Mouse (Mus musculus) liver, embryonic 16.5 days (tissue): ENCODE data around the gene Ubqlnl. TPM values are rescaled to one million over a fixed set of nuclear protein-coding genes. Genes with fewer than 3 reads are reported as not detected.

Experiments used
- ATAC-seq: fragments of 200-750 bp; cut with Nextera tagmentation; 2 replicates; pipeline ENCODE4 v1.8.0; 2017; ENCODE audit warnings: low read depth, mild to moderate bottlenecking, moderate number of reproducible peaks, moderate library complexity
- H3K27ac ChIP-seq: fragments of 300-500 bp; sonication (generic); 2 replicates; pipeline ENCODE4 v1.5.1; 2014; ENCODE audit warnings: mild to moderate bottlenecking, low read length
- H3K27me3 ChIP-seq: fragments of 300-500 bp; sonication (generic); 2 replicates; pipeline ENCODE4 v1.6.1; 2014; ENCODE audit warnings: low read depth, low read length, mixed read lengths; ENCODE audit not compliant: control insufficient read depth, insufficient read depth
- H3K36me3 ChIP-seq: fragments of 300-500 bp; sonication (generic); 2 replicates; pipeline ENCODE4 v1.6.1; 2014; ENCODE audit warnings: mild to moderate bottlenecking; ENCODE audit not compliant: control insufficient read depth, insufficient read depth
- H3K4me1 ChIP-seq: fragments of 300-500 bp; sonication (generic); 2 replicates; pipeline ENCODE4 v1.6.1; 2014; ENCODE audit warnings: low read depth, low read length, mixed read lengths; ENCODE audit not compliant: control insufficient read depth
- H3K4me2 ChIP-seq: fragments of 300-500 bp; sonication (generic); 2 replicates; pipeline ENCODE4 v1.6.1; 2014; ENCODE audit warnings: low read depth, low read length, mixed read lengths
- H3K4me3 ChIP-seq: fragments of 300-500 bp; sonication (generic); 2 replicates; pipeline ENCODE4 v1.5.1; 2014; ENCODE audit warnings: low read depth, mild to moderate bottlenecking, low read length
- H3K9ac ChIP-seq: fragments of 300-500 bp; sonication (generic); 2 replicates; pipeline ENCODE4 v1.6.1; 2014; ENCODE audit warnings: low read depth, low read length
- H3K9me3 ChIP-seq: fragments of 300-500 bp; sonication (generic); replicated peaks from 2 replicates; pipeline ENCODE4 v1.6.1; 2016; ENCODE audit warnings: low read length; ENCODE audit not compliant: control insufficient read depth
- WGBS: fragments of 180-500 bp; shearing (Covaris S2); extraction: QIAGEN DNeasy Blood & Tissue Kit; methylation state at CpG from one replicate; pipeline ENCODE4 v1.1.7; 2014; ENCODE audit not compliant: insufficient replicate concordance; 5-methylcytosine and 5-hydroxymethylcytosine counted together
- polyA plus RNA-seq: library from polyadenylated mRNA; unstranded; fragments of >200 nt; fragmentation: Nextera tagmentation; extraction: Ambion mirVana; gene quantifications from 2 replicates; pipeline ENCODE4 v1.2.1, GENCODE M21; 2015

Ubqlnl gene
- not detected in 2 replicates for polyA plus RNA-seq

DNA sequence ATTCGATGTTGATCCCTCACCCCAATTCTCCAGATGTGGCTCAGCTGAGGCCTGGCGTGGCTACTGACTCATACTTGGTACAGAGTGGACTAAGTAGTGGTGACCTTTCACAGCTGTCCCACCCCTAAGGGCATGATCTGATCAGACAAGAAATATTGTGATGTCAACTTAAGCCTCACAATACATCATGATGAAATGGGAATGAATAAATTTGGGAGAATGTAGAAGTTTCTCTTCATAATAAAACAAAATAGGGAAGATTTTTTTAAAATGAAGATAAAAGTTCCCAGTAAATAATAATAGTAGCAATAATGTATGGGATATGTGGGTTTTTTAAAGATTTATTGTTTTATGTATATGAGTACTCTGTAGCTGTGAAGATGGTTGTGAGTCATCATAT lies at the start of gene Ubqlnl:
Ubqlnl (minus strand) TSS at position 101 of the 400 bp plus-strand sequence.
- 72% methylated on average over 2 of the region's 2 CpGs for WGBS
- no peak for ATAC-seq
- H3K4me3 ChIP-seq, result no peak within 1 kb of the TSS
- no peaks in the 10 kb centered on the region for H3K36me3 ChIP-seq
- no peaks in the 10 kb centered on the region for H3K9me3 ChIP-seq
- no peak within 1 kb of the TSS for H3K4me2 ChIP-seq
- H3K9ac ChIP-seq, result no peak within 1 kb of the TSS
- H3K27me3 ChIP-seq, result no peaks in the 10 kb centered on the region
- H3K4me1 ChIP-seq, result no peaks in the 10 kb centered on the region
- H3K27ac ChIP-seq, result no peak within 1 kb of the TSS

DNA sequence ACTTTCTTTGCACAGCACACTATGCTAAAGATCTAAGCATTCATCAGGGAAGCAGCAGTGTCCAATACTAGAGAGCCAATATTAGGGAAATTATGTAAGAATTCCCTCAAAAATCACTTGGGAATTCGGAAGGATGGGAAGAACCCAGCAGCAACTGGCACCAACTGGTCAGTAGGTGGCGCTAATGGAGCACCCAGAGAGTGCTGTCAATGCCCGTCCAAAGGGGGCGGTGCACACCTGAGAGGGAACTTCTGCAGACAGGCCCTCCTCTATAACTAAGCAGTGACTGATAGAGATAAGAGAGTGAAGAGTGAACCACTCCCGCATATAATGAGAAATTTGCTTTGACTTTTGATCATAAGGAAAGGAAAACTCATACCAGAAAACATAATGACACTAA lies 49.5 kb upstream of the Ubqlnl start:
- ATAC-seq, result peak; percentile 60; the same call in 1 of the 2 replicates
- Histone ChIP-seq H3K9me3 (no peaks in the 10 kb centered on the region), H3K9ac (no peak overlapping the region), H3K4me3 (no peak overlapping the region), H3K4me2 (no peak overlapping the region), H3K27ac (no peak overlapping the region), H3K36me3 (no peaks in the 10 kb centered on the region), H3K27me3 (no peaks in the 10 kb centered on the region), H3K4me1 (no peaks in the 10 kb centered on the region)
- WGBS, result 2% methylated on average over 5 of the region's 5 CpGs

DNA sequence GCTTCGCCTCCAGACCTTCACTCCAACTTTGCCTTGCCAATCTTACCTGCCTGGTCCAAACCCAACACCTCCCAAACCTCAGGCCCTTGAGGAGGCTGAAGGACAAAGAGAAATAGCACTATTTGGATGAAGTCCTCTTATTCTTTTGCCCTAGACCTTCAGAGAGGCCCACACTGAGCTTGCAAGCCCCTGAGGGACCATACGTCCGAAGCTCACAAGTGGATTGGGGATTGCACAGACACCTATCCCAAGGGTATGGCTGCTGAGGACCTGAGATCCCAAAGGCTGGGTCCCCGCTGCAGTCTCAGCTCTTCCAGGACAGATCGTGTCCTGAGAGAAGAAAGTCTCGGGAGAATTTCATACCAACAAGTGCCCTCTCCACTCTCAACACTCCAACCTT lies 45.5 kb upstream of the Ubqlnl start, which contains the start of gene Olfr649:
Olfr649 (minus strand) TSS at position 101 of the 400 bp plus-strand sequence.
- no peak within 1 kb of the TSS for H3K27ac ChIP-seq
- no peaks in the 10 kb centered on the region for H3K27me3 ChIP-seq
- no peaks in the 10 kb centered on the region for H3K9me3 ChIP-seq
- no peak for ATAC-seq
- H3K4me1 ChIP-seq, result no peaks in the 10 kb centered on the region
- no peak within 1 kb of the TSS for H3K4me2 ChIP-seq
- no peaks in the 10 kb centered on the region for H3K36me3 ChIP-seq
- no peak within 1 kb of the TSS for H3K9ac ChIP-seq
- WGBS, result 65% methylated on average over 6 of the region's 6 CpGs
- no peak within 1 kb of the TSS for H3K4me3 ChIP-seq

DNA sequence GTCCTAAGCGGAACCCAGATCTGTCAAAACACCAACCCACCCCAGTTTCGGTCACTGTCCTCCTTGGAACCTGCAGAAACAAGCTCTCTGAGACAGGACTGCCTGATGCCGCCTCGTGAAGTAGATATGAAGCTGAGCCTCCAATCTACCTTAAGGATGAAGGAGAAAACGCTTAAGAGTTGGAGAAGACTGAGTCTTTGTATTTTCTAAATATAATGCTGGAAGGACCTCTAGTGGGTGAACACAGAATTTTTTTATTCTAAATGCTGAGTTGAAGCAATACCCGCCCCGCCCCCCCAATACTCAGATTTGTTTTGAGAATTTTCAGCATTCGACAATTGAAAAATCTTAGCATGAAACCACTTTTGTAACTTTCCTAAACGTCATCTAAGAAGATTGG lies 40.9 kb upstream of the Ubqlnl start:
- 29% methylated on average over 9 of the region's 9 CpGs for whole genome bisulfite sequencing
- no peak for ATAC-seq
- Histone ChIP-seq H3K36me3 (no peaks in the 10 kb centered on the region), H3K4me3 (no peak overlapping the region), H3K4me2 (no peak overlapping the region), H3K9me3 (no peaks in the 10 kb centered on the region), H3K27me3 (no peaks in the 10 kb centered on the region), H3K27ac (no peak overlapping the region), H3K4me1 (no peaks in the 10 kb centered on the region), H3K9ac (no peak overlapping the region)

DNA sequence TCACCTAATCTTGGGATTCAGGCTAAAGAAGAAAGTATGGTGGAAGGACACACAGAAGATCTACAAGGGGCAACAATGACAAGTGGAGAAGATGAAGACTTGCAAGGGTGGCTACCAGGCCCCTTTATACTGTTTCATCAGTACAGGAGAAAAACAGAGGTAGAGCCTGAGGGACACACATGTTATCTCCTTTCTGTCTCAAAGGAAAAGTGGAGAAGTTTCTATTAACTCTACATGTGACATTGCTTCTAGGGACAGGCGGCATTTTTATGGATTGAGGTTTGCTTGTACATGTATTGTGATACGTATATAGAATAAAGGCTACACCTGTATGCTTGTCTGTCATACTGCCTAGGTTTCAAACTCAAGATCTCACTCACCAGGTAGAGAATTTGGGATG lies 32.9 kb upstream of the Ubqlnl start, which contains the start of gene Olfr648:
Olfr648 (minus strand) TSS at position 101 of the 400 bp plus-strand sequence.
- Histone ChIP-seq H3K4me1 (no peaks in the 10 kb centered on the region), H3K9ac (no peak within 1 kb of the TSS), H3K9me3 (no peaks in the 10 kb centered on the region), H3K27me3 (no peaks in the 10 kb centered on the region), H3K4me2 (no peak within 1 kb of the TSS), H3K36me3 (no peaks in the 10 kb centered on the region), H3K4me3 (no peak within 1 kb of the TSS), H3K27ac (no peak within 1 kb of the TSS)
- 69% methylated on average over 2 of the region's 2 CpGs for WGBS
- no peak for ATAC-seq

DNA sequence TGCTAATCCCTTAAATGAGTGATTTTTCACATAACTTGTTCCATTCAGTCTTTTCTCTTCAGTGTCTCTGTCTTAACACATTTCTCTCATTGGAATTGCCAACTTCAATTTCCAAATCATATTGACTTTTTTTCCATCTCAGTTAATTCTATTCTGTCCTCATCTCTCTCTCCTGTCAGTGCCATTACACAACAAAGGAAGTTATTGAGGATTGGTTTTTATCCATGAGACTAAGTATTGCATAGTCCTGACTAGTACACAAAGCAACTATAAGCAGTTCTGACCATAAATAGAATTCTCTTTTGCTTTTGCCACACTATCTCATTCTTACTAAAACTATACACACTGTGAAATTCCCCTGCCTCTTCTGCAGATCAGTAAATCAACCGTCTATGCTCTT lies 28.7 kb upstream of the Ubqlnl start:
- 54% methylated on average over 1 of the region's 1 CpGs for WGBS
- ATAC-seq, result no peak

DNA sequence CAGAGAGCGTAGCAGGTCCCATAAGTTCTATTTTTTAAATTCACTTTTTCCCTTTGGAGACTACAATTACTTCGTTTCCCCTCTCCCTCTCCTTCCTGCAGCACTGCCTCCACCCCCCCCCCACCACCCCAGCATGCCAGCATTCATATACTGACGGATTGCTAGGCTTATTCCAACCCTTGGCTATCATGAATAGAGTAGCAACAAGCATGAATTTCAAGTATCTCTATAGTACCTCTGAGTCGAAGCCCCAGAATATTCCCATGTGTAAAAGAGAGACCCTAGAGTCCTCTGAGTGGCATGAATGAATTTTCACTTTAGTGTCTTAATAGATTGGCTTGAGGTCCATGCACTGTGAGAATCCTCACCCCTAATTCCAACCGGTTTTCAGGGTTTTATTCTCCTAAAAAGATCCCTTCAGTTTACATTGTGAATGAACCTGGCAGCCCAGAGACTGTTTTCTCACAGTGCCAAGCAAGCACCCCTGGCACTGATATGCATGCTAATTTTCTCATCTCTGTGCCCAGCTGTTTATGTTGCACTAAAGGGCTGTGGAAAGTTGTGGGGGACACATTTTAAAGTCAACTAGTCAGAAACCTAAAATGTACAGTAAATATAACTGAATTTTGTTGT lies 28.2 kb upstream of the Ubqlnl start:
- H3K36me3 ChIP-seq, result no peaks in the 10 kb centered on the region
- no peaks in the 10 kb centered on the region for H3K9me3 ChIP-seq
- no peak for ATAC-seq
- H3K27me3 ChIP-seq, result no peaks in the 10 kb centered on the region
- no peak overlapping the region for H3K27ac ChIP-seq
- no peaks in the 10 kb centered on the region for H3K4me1 ChIP-seq
- no peak overlapping the region for H3K4me3 ChIP-seq
- 56% methylated on average over 5 of the region's 5 CpGs for WGBS
- no peak overlapping the region for H3K4me2 ChIP-seq
- no peak overlapping the region for H3K9ac ChIP-seq

More for the DNA sequence above, 28.7 kb upstream of the Ubqlnl start:
- Histone ChIP-seq H3K27me3 (no peaks in the 10 kb centered on the region), H3K4me2 (no peak overlapping the region), H3K27ac (no peak overlapping the region), H3K36me3 (no peaks in the 10 kb centered on the region), H3K9me3 (no peaks in the 10 kb centered on the region), H3K4me1 (no peaks in the 10 kb centered on the region), H3K4me3 (no peak overlapping the region), H3K9ac (no peak overlapping the region)

DNA sequence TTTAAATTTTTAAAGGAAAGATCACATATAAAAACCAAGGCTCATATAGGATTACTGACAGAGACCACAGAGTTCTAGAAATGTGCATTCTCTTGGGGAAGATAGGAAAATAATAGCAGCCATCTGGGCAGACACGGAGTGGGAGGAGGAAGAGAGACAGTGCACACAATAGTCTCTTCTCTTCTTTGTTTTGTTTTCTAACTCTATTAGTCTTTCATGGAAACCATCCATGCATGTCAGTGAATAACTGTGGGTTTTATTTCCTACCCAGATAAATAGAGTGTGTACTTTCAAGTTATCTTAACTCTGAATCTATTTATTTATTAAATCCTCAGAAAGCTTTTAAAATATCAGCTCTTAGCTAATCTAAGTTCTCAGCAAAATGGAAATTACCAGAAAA lies 24.7 kb upstream of the Ubqlnl start:
- Histone ChIP-seq H3K4me3 (no peak overlapping the region), H3K4me2 (no peak overlapping the region), H3K27me3 (no peaks in the 10 kb centered on the region), H3K9me3 (no peaks in the 10 kb centered on the region), H3K4me1 (no peaks in the 10 kb centered on the region), H3K36me3 (no peaks in the 10 kb centered on the region), H3K27ac (no peak overlapping the region), H3K9ac (no peak overlapping the region)
- WGBS, result 53% methylated on average over 1 of the region's 1 CpGs
- no peak for ATAC-seq

DNA sequence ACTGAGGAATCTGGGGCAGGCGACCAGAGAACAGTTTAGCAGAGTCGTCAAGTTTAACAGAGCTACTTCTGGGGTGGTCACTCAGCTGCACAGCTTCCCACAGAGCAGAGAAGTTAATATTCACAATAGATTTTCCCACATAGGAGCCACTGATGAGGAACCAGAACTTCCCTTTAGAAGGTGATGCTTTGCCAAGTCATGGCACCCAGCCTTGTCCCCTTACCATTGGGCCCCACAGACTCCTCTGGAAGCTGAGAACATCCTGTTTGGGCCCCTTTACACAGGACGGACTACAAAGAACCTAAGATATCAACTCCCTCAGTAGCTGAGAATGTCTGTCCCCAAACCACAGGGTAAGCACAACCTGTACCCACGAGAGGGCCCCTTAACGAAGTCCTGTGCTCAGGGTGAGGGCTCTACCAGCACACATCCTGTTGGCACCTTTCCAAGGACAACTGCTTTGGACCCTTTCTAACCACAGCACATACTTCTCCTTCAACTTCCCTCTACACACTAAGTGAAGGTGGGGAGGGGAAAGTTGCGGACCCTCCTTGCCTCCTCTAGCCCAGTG lies 19.4 kb upstream of the Ubqlnl start:
- H3K4me3 ChIP-seq, result no peak overlapping the region
- H3K4me1 ChIP-seq, result no peaks in the 10 kb centered on the region
- H3K36me3 ChIP-seq, result no peaks in the 10 kb centered on the region
- H3K27ac ChIP-seq, result no peak overlapping the region
- no peaks in the 10 kb centered on the region for H3K27me3 ChIP-seq
- H3K9ac ChIP-seq, result no peak overlapping the region
- WGBS, result 17% methylated on average over 6 of the region's 6 CpGs
- ATAC-seq, result peak; percentile 47
- no peak overlapping the region for H3K4me2 ChIP-seq
- no peaks in the 10 kb centered on the region for H3K9me3 ChIP-seq
